Mouse (Mus musculus) neural tube, embryonic 13.5 days (tissue): ENCODE data around the gene Bod1l. TPM values are rescaled to one million over a fixed set of nuclear protein-coding genes. Genes with fewer than 3 reads are reported as not detected.
A peak's percentile ranks its signal among the peaks of the same experiment; 100 is the strongest.

ENCODE experiments used
- ATAC-seq: fragments of 200-750 bp; cut with Nextera tagmentation; 2 replicates; pipeline ENCODE4 v1.8.0; 2017; ENCODE audit warnings: low read depth, mild to moderate bottlenecking, moderate TSS enrichment, moderate library complexity
- H3K27ac ChIP-seq: fragments of 300-500 bp; sonication (generic); replicated peaks from 2 replicates; pipeline ENCODE4 v1.5.1; 2015; ENCODE audit warnings: moderate library complexity, mild to moderate bottlenecking, inconsistent platforms
- H3K27me3 ChIP-seq: fragments of 300-500 bp; sonication (generic); 2 replicates; pipeline ENCODE4 v1.6.1; 2015; ENCODE audit warnings: mild to moderate bottlenecking, inconsistent platforms
- H3K36me3 ChIP-seq: fragments of 300-500 bp; sonication (generic); 2 replicates; pipeline ENCODE4 v1.6.1; 2015; ENCODE audit warnings: mild to moderate bottlenecking, inconsistent platforms
- H3K4me1 ChIP-seq: fragments of 300-500 bp; sonication (generic); replicated peaks from 2 replicates; pipeline ENCODE4 v1.6.1; 2015; ENCODE audit warnings: inconsistent platforms
- H3K4me2 ChIP-seq: fragments of 300-500 bp; sonication (generic); 2 replicates; pipeline ENCODE4 v1.6.1; 2015; ENCODE audit warnings: inconsistent platforms, mild to moderate bottlenecking, moderate library complexity
- H3K4me3 ChIP-seq: fragments of 300-500 bp; sonication (generic); 2 replicates; pipeline ENCODE4 v1.5.1; 2015; ENCODE audit warnings: mild to moderate bottlenecking, inconsistent platforms
- H3K9ac ChIP-seq: fragments of 300-500 bp; sonication (generic); 2 replicates; pipeline ENCODE4 v1.6.1; 2015; ENCODE audit warnings: moderate library complexity, mild to moderate bottlenecking, inconsistent platforms
- H3K9me3 ChIP-seq: fragments of 300-500 bp; sonication (generic); 2 replicates; pipeline ENCODE4 v1.6.1; 2016; ENCODE audit warnings: inconsistent platforms
- WGBS: fragments of 180-500 bp; shearing (Covaris S2); methylation state at CpG from one replicate; pipeline ENCODE4 v1.1.7; 2015; 5-methylcytosine and 5-hydroxymethylcytosine counted together
- polyA plus RNA-seq: library from polyadenylated mRNA; unstranded; fragments of >200 nt; fragmentation: Nextera tagmentation; extraction: Ambion mirVana; gene quantifications from 2 replicates; pipeline ENCODE4 v1.2.1, GENCODE M21; 2015

Bod1l gene
- 30.9 and 31.1 TPM in 2 replicates for polyA plus RNA-seq

DNA sequence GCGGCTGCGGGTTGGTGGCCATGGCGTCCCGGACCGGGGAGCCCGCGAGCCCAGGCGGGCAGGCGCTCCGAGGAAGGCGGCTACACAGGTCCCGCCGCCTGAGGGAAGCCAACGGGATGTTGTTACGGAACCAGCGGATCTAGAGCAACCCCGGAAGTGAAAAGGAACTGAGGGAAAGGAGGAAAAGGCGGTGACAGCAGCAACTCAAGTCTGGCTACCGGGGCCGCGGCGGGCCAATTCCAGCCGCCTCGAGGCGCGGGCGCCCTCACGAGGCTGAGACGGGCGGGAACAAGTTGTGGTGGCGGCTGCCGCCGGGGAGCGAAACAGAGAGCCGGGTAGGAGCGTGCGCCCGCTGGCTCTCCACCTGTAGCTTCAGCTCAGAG, at the start of gene Bod1l:
Gene Bod1l (minus strand): TSS at position 169 of the 383 bp plus-strand sequence.
- H3K4me2 ChIP-seq: peak within 1 kb of the TSS; percentile 76
- peaks cover 20% of the 10 kb centered on the region for H3K4me1 ChIP-seq
- no peaks in the 10 kb centered on the region for H3K36me3 ChIP-seq
- H3K9me3 ChIP-seq: no peaks in the 10 kb centered on the region
- no peaks in the 10 kb centered on the region for H3K27me3 ChIP-seq
- peak; percentile 97 for ATAC-seq
- 0% methylated on average over 38 of the region's 38 CpGs for WGBS
- peak within 1 kb of the TSS; percentile 95 for H3K9ac ChIP-seq
- H3K27ac ChIP-seq: peak within 1 kb of the TSS; percentile 70; the same call in 1 of the 2 replicates
- peak within 1 kb of the TSS; percentile 100 for H3K4me3 ChIP-seq

DNA sequence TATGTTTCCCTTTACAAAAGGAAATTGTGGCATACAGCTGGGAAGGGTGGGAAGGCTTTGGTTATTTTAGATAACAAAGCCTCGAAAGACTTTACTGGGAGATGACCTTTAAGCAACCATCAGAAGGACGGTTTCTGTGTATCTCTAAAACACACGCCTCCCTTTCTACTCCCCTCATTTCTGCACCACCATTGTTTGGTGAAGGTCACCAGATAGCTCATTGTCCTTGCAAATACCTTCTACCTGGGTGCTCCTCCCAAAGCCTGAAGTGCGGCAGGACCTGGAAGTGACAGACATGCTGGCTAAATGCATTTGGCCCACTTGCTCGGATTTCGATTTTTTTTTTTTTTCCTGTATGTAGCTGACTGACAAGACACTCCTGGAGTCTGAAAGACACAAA, 49.2 kb upstream of the Bod1l start:
- Histone ChIP-seq H3K36me3 (no peaks in the 10 kb centered on the region), H3K27ac (no peak overlapping the region), H3K4me2 (no peak overlapping the region), H3K9ac (no peak overlapping the region), H3K27me3 (no peaks in the 10 kb centered on the region), H3K4me1 (peaks cover 6% of the 10 kb centered on the region), H3K9me3 (no peaks in the 10 kb centered on the region), H3K4me3 (no peak overlapping the region)
- WGBS: 89% methylated on average over 6 of the region's 6 CpGs
- no peak for ATAC-seq

DNA sequence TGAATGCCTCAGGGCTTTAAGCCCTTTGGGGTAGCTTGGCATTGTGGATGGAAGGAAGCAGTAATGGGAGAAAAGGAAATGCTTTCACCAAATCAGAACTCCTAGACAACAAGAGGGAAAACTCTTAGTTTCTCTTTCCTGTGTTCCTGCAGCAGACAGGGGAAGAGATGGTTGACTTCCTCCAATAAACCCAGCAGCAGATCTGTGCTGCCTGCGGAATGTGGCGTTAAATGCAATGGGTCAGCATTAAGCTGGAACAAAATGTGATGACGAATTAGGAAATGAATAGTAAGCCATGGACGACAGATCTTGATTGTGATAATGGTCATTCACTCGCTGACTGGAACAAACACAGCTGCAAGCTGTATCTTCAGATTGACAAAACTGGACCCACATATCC, 46.8 kb upstream of the Bod1l start:
- H3K9ac ChIP-seq: no peak overlapping the region
- 78% methylated on average over 5 of the region's 5 CpGs for WGBS
- H3K4me2 ChIP-seq: no peak overlapping the region
- H3K27ac ChIP-seq: no peak overlapping the region
- H3K36me3 ChIP-seq: no peaks in the 10 kb centered on the region
- H3K4me3 ChIP-seq: no peak overlapping the region
- H3K27me3 ChIP-seq: no peaks in the 10 kb centered on the region
- H3K4me1 ChIP-seq: peaks cover 6% of the 10 kb centered on the region
- H3K9me3 ChIP-seq: no peaks in the 10 kb centered on the region
- no peak for ATAC-seq

DNA sequence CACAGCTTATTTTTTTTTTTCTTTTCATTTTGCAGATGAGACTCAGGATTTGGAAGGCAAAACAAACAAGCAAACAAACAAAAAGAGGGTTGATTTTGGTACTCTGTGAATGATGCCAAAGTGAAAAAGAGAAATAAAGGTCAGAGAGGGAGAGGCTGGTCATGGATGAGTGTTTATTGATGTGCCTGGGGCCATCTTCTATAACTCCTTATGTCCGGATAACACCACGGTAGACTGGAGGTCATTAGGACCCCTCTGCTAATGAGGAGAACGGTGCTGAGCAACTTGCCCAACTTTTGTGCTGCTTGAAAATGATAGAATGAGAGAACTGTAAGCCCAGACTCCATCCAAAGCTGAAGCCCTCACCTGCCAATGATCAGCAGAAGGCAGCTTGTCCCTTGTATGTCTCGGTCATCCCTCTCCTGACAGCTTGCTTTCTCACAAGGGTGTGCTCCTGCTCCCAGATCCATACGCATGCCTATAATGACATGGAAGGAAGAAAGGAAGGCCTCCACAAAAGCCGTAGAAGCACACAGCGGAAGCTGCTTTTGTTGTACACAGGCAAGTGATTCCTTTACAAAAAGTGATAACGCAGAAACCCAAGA, 45.2 kb upstream of the Bod1l start:
- Histone ChIP-seq H3K4me1 (peaks cover 6% of the 10 kb centered on the region), H3K4me2 (no peak overlapping the region), H3K36me3 (no peaks in the 10 kb centered on the region)

DNA sequence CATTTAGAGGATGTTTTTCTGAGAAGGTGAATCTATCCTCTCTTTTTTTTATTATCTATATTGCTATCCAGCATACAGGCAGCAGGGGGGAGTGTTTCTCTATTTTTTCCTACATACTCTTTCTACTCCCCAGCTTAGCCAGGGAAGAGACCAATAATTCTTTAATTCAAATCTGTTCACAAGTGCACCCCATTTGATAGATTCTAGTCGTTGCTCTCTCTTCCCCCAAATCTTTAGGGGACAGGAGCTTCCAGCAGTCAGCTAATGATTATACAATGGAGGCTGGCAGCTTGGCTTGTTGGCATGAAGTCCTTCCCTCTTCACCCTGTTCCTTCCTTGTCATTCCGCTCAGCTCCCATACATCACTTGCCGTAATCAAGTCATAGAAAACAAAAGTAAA, 44.7 kb upstream of the Bod1l start:
- Histone ChIP-seq H3K9me3 (no peaks in the 10 kb centered on the region), H3K4me1 (peaks cover 6% of the 10 kb centered on the region), H3K9ac (no peak overlapping the region), H3K27ac (no peak overlapping the region), H3K4me3 (no peak overlapping the region), H3K4me2 (no peak overlapping the region), H3K27me3 (0 out of 2 replicates have a peak, but pooled peaks cover 3% of the 10 kb centered on the region), H3K36me3 (no peaks in the 10 kb centered on the region)
- peak; percentile 81; the same call in 1 of the 2 replicates for ATAC-seq
- 38% methylated on average over 3 of the region's 3 CpGs for WGBS

More for the DNA sequence above, 45.2 kb upstream of the Bod1l start:
- Histone ChIP-seq H3K9me3 (no peaks in the 10 kb centered on the region), H3K27ac (0 out of 2 replicates have a peak overlapping the region, but pooled peaks have one; percentile 5), H3K9ac (no peak overlapping the region), H3K27me3 (no peaks in the 10 kb centered on the region), H3K4me3 (no peak overlapping the region)
- ATAC-seq: no peak
- 67% methylated on average over 8 of the region's 8 CpGs for WGBS

DNA sequence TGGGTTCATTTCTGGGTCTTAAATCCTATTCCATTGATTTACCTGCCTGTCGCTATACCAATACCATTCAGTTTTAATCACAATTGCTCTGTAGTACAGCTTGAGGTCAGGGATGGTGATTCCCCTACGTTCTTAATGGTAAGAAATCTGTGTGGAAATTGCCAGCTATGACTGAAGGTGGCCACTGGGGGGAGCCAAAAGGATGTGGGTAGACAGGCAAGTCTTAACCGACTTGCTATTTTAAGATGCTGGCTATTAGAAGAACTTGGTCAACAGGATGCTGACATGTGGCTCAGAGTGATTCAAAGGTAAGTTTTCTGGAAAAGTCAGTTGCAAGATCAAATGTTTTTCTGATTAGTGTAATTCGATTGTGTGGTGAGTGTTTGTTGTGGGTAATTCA, 43.6 kb upstream of the Bod1l start:
- WGBS: 9% methylated on average over 4 of the region's 4 CpGs
- no peak for ATAC-seq
- H3K9ac ChIP-seq: no peak overlapping the region
- H3K9me3 ChIP-seq: no peaks in the 10 kb centered on the region
- H3K27ac ChIP-seq: no peak overlapping the region
- H3K36me3 ChIP-seq: no peaks in the 10 kb centered on the region
- H3K4me1 ChIP-seq: peaks cover 6% of the 10 kb centered on the region
- H3K4me3 ChIP-seq: no peak overlapping the region
- 0 out of 2 replicates have a peak, but pooled peaks cover 5% of the 10 kb centered on the region for H3K27me3 ChIP-seq
- H3K4me2 ChIP-seq: no peak overlapping the region

DNA sequence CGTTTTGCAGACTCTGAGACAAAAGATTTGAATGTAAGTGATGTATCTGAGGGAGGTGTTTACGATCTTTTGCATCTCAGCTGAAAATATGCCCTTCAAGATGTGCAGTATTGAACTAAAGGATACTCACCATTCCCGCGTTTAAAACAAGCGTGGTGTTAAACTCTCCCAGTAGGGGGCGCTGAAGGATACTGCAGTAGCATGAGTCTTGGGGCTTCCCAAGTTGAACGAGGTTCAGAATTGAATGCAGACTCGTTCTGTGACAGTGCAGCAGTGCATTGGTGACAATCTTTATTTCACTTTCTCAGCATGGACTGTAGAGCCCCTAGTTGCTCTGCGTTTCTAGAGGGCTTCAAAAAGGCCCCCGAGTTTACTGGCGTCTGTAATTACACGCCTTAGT, 40.4 kb upstream of the Bod1l start:
- no peaks in the 10 kb centered on the region for H3K36me3 ChIP-seq
- no peak overlapping the region for H3K4me3 ChIP-seq
- WGBS: 14% methylated on average over 12 of the region's 12 CpGs
- no peaks in the 10 kb centered on the region for H3K9me3 ChIP-seq
- H3K4me2 ChIP-seq: no peak overlapping the region
- no peak overlapping the region for H3K9ac ChIP-seq
- no peak overlapping the region for H3K27ac ChIP-seq
- H3K27me3 ChIP-seq: 0 out of 2 replicates have a peak, but pooled peaks cover 5% of the 10 kb centered on the region
- ATAC-seq: peak; percentile 60; the same call in 1 of the 2 replicates
- peaks cover 6% of the 10 kb centered on the region for H3K4me1 ChIP-seq

DNA sequence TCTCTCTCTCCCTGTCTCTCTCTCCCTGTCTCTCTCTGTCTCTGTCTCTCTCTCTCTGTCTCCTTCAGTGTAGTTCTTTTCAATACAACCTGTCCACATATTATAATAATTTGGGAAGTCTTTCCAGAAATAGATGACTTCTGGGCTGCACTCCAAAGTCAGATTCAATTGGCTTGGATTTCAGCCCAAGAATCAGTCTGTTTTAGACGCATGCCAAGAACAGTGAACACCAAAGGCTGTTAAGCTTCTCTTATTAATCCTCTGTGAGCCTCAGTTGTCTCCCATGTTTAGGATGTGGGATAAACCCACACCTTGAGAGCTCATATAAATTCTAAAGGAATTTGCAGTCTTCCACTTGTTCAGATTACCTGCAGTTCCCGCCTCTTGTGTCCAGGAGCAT, 27.0 kb upstream of the Bod1l start:
- Histone ChIP-seq H3K36me3 (no peaks in the 10 kb centered on the region), H3K4me3 (no peak overlapping the region), H3K9me3 (no peaks in the 10 kb centered on the region), H3K27ac (no peak overlapping the region), H3K27me3 (no peaks in the 10 kb centered on the region), H3K9ac (no peak overlapping the region), H3K4me1 (no peaks in the 10 kb centered on the region), H3K4me2 (no peak overlapping the region)
- WGBS: 82% methylated on average over 2 of the region's 2 CpGs
- ATAC-seq: no peak

DNA sequence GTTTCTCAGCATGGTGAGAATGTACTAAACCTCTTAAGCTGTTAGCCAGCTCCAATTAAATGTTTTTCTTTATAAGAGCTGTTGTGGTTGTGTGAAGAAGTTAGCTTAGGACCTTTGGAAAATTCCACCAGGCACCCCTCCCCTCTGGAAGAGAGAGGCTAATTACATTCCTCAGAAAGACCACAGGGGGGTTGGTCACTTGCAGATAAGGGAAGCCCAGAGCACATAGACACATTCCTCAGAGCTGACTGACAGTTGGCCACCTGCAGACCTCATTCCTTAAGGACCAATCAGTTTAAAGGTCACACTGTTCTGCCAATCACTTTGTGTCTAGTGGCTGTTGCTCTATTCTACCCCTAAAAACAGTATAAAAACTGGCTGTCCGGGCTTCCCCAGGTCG, 11.7 kb upstream of the Bod1l start:
- 83% methylated on average over 2 of the region's 2 CpGs for WGBS
- Histone ChIP-seq H3K4me3 (no peak overlapping the region), H3K36me3 (no peaks in the 10 kb centered on the region), H3K27ac (no peak overlapping the region), H3K9ac (no peak overlapping the region), H3K9me3 (no peaks in the 10 kb centered on the region), H3K4me1 (no peaks in the 10 kb centered on the region), H3K27me3 (no peaks in the 10 kb centered on the region), H3K4me2 (no peak overlapping the region)
- ATAC-seq: no peak

DNA sequence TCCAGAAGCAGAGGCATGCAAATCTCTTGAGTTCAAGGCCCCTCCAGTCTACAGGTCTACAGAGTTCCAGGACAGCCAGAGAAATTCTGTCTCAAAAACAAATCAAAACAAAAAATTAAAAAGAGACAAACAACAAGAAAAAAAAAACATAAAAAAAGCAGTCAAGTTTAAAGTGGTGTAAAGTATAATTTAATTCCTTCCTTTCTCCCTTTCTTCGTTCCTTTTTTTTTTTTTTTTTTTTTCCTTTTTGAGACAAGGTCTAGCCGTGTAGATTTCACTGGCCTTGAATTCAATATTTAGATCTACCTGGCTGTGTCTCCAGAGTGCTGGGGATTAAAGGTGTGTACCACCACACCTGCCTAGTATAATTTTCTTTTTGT, 1.4 kb upstream of the Bod1l start:
- no peaks in the 10 kb centered on the region for H3K9me3 ChIP-seq
- H3K27ac ChIP-seq: no peak overlapping the region
- no peak overlapping the region for H3K9ac ChIP-seq
- no peaks in the 10 kb centered on the region for H3K27me3 ChIP-seq
- no peaks in the 10 kb centered on the region for H3K36me3 ChIP-seq
- ATAC-seq: no peak
- 64% methylated on average over 2 of the region's 2 CpGs for WGBS
- no peak overlapping the region for H3K4me3 ChIP-seq
- H3K4me2 ChIP-seq: peak overlapping the region; percentile 76
- H3K4me1 ChIP-seq: peaks cover 20% of the 10 kb centered on the region

DNA sequence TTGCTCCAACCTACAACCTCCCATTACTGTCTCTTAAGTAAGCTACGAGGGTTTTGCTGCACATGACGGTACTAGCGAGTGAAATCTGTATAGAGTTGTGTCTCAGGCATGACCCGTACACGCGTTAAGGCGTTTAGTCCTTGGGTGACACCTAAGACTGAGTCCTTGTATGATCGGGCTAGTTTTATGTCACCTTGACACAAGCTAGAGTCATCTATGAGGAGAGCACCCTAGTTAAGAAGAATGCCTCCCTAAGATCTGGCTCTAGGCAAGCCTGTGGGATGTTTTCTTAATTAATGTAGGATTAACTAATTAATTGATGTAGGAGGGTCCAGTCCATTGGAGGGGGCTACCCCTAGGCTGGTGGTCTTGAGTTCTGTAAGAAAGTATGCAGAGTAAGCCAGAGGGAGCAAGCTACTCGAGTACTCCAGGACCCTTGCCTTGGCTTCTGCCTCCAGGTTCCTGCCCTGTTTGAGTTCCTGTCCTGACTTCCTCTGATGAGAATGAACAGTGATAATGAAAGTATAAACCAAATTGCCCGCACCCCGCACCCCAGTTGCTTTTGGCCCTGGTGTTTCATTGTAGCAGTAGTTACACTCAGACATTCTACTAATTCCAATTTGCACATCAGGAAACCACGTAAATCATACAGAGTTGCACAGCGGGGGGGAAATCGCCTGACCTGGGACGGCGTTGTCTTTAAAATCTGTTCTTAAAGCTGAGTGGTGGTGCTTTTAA, 874 bp upstream of the Bod1l start:
- ATAC-seq: peak; percentile 36
- Histone ChIP-seq H3K4me3 (peak overlapping the region; percentile 100), H3K36me3 (no peaks in the 10 kb centered on the region), H3K27ac (no peak overlapping the region), H3K27me3 (no peaks in the 10 kb centered on the region), H3K9me3 (no peaks in the 10 kb centered on the region), H3K4me2 (peak overlapping the region; percentile 76), H3K9ac (peak overlapping the region; percentile 55), H3K4me1 (peaks cover 20% of the 10 kb centered on the region)
- WGBS: 17% methylated on average over 16 of the region's 16 CpGs

DNA sequence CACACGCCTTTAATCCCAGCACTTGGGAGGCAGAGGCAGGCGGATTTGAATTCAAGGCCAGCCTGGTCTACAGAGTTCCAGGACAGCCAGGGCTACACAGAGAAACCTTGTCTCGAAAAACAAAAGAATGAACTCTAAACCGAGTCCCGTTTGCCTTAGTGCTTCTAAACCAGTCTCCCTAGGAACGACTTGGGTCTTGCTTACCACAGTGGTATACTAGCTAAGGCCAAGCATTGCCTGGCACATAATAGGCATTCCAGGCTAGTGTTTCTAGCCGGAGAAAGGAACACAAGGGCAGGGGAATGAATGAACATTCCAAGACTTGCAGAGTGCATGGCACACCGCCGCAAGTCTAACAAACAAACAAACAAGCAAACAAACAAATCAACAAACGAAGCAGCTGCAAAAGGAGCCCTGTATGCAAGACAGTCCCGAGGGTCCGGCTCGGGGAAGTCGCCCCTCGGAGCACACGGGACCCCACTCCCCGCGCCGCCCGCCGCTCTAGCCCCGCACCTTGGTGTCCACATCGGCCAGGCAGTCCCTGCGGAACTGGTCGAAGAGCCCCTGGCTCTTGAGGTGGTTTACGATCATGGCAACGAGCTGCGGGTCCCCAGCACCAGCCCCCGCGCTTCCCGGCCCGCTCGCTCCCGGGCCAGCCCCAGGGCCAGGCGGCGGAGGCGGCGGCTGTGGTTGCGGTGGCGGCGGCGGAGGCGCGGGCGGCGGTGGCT, 532 bp downstream of the Bod1l start:
- H3K27ac ChIP-seq: peak overlapping the region; percentile 70; the same call in 1 of the 2 replicates
- peak overlapping the region; percentile 100 for H3K4me3 ChIP-seq
- peaks cover 20% of the 10 kb centered on the region for H3K4me1 ChIP-seq
- no peak; the same call in 1 of the 2 replicates for ATAC-seq
- H3K9ac ChIP-seq: peak overlapping the region; percentile 95
- no peaks in the 10 kb centered on the region for H3K27me3 ChIP-seq
- under 1% methylated on average over 46 of the region's 46 CpGs for WGBS
- H3K9me3 ChIP-seq: no peaks in the 10 kb centered on the region
- H3K4me2 ChIP-seq: peak overlapping the region; percentile 76
- no peaks in the 10 kb centered on the region for H3K36me3 ChIP-seq
